Mouse (Mus musculus): ENCODE measurements around the gene Gpr18. TPM values are rescaled to one million over a fixed set of nuclear protein-coding genes. Genes with fewer than 3 reads are reported as not detected.

The Gpr18 gene
- polyA plus RNA-seq, 1 experiment, result not detected

DNA sequence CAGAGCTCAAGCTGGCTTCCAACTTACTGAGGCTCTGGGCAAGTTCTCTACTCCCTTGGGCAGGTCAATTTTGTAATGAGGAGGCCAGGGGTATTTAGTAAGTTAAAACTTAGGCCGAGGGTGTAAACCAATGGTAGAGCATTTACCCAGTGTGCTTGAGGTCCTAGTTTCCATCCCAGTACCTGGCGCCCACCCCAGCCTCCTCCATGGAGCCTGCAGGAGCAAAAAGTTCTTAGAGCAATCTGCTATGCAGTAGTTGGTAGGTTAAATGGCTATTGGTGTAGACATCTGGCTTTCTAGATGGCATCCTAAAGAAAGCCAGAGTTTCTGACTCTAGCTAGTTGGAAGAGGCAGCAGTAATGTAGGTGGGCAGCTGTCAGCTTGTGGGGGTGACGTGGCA, 33.9 kb upstream of the Gpr18 start:
- TF ChIP-seq CTCF (IDR thresholded peaks at IDR 0.05; ENCODE audit: borderline replicate concordance, extremely low read depth, insufficient read depth, insufficient read length) (no peak), POLR2A (IDR thresholded peaks at IDR 0.05; ENCODE audit: borderline replicate concordance, extremely low read depth, insufficient read depth, insufficient read length, poor library complexity, severe bottlenecking) (no peak)
- DNase-seq (ENCODE audit: low read depth), result no peak

DNA sequence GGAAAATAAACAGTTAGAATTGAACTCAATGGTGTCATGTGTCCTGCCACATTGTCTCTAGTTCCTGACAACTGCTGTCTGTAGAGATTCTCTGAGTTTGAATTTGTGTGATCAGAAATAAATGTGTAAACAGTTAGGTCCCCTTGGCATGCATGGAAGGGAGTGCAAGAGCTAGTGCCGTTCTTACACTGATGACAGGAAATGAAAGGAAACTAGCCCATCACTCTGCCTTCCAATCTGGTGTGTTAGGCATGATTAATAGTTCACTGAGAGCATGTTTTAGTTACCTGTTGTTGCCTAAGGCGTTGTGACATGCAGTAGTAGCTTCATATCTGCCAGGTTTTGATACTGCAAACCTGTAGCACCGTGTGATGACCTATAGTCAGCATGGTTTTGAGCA, 32.4 kb upstream of the Gpr18 start:
- TF ChIP-seq POLR2A (IDR thresholded peaks at IDR 0.05; ENCODE audit: borderline replicate concordance, extremely low read depth, insufficient read depth, insufficient read length, poor library complexity, severe bottlenecking), result no peak
- no peak for TF ChIP-seq CTCF (IDR thresholded peaks at IDR 0.05; ENCODE audit: borderline replicate concordance, extremely low read depth, insufficient read depth, insufficient read length)
- DNase-seq (ENCODE audit: low read depth), result no peak

DNA sequence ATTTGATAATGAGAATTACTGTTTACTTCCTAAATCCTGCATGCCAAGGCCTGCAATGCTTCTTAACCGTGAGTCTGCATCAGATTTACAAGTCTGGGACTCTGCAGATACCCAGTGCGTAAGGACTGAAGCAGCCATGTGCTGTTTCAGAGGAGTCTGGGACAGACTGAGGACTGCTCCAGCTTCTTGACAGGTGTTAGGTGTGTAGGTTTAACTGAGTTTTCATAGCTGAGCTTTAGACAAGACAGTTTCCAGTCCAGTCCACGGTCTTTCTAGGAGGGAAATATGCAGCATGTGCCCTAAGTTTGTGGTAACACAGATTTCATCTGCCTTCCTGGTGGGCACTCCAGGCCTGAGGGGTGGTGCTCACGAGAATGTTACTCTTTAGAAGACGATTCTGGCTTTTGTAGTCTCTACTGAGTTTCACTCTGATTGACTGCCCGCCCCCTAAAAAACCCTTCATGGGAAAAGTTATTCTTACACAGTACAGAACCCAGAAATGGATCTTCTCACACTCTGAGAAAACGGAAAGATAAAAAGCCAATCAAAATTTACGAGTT, 31.7 kb upstream of the Gpr18 start:
- no peak for DNase-seq (ENCODE audit: low read depth)
- TF ChIP-seq POLR2A (IDR thresholded peaks at IDR 0.05; ENCODE audit: borderline replicate concordance, extremely low read depth, insufficient read depth, insufficient read length, poor library complexity, severe bottlenecking) (no peak), CTCF (IDR thresholded peaks at IDR 0.05; ENCODE audit: borderline replicate concordance, extremely low read depth, insufficient read depth, insufficient read length) (no peak)

GRCm38 (mm10) chr14:121946728-121947127, 31.1 kb upstream of the Gpr18 start:
- no peak for DNase-seq (ENCODE audit: low read depth)
- TF ChIP-seq POLR2A (IDR thresholded peaks at IDR 0.05; ENCODE audit: borderline replicate concordance, extremely low read depth, insufficient read depth, insufficient read length, poor library complexity, severe bottlenecking), result no peak

DNA sequence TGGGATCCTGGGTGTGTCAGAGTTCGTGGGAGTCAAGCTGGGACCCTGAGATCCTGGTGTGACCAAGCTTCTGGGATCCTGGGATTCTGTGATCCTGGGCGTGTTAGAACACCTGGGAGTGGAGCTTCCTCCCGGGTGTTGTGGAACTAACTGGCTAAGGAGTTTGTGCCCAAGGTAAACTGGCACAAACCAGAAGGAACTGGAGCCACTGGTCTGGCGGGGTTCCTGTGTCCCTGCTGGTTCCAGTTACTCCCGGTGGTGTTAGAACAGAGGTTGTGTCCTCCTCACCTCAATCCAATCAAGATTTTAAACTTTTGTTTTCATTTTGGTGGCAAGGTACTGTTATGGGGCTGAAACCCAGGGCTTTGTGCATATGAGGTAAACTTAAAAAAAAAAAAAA, 30.6 kb upstream of the Gpr18 start:
- DNase-seq (ENCODE audit: low read depth), result no peak
- TF ChIP-seq CTCF (IDR thresholded peaks at IDR 0.05; ENCODE audit: borderline replicate concordance, extremely low read depth, insufficient read depth, insufficient read length) (no peak), POLR2A (IDR thresholded peaks at IDR 0.05; ENCODE audit: borderline replicate concordance, extremely low read depth, insufficient read depth, insufficient read length, poor library complexity, severe bottlenecking) (no peak)

- no peak for DNase-seq (ENCODE audit: low read depth)
- TF ChIP-seq CTCF (IDR thresholded peaks at IDR 0.05; ENCODE audit: borderline replicate concordance, extremely low read depth, insufficient read depth, insufficient read length) (no peak), POLR2A (IDR thresholded peaks at IDR 0.05; ENCODE audit: borderline replicate concordance, extremely low read depth, insufficient read depth, insufficient read length, poor library complexity, severe bottlenecking) (no peak)
These were observed 24.0 kb upstream of the Gpr18 start for GRCm38 (mm10) chr14:121939582-121939981.

GRCm38 (mm10) chr14:121938256-121939191, 22.9 kb upstream of the Gpr18 start:
- no peak for DNase-seq (ENCODE audit: low read depth)
- TF ChIP-seq CTCF (IDR thresholded peaks at IDR 0.05; ENCODE audit: borderline replicate concordance, extremely low read depth, insufficient read depth, insufficient read length), result no peak
- no peak for TF ChIP-seq POLR2A (IDR thresholded peaks at IDR 0.05; ENCODE audit: borderline replicate concordance, extremely low read depth, insufficient read depth, insufficient read length, poor library complexity, severe bottlenecking)

- no peak for TF ChIP-seq CTCF (IDR thresholded peaks at IDR 0.05; ENCODE audit: borderline replicate concordance, extremely low read depth, insufficient read depth, insufficient read length)
- no peak for TF ChIP-seq POLR2A (IDR thresholded peaks at IDR 0.05; ENCODE audit: borderline replicate concordance, extremely low read depth, insufficient read depth, insufficient read length, poor library complexity, severe bottlenecking)
- DNase-seq (ENCODE audit: low read depth), result no peak
These were observed 22.1 kb upstream of the Gpr18 start for GRCm38 (mm10) chr14:121937601-121938255.

DNA sequence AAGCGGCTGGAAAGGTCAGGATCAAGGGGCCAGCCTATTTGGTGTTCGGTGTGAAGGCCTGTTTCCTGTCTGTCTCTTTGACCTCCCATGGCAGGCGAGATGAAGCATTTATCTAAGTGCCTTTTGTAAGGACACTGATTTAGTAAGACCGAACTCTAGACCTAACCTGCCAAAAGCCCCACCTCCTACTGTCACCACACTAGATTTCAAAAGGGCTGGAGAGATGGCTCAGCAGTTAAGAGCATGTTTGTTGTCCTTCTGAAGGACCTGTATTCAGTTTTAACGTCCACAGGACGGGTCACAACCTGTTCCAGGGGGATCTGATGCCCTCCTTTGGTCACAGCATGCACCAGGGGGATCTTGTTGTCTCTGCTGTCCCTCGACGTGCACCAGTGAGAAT, 21.3 kb upstream of the Gpr18 start:
- TF ChIP-seq POLR2A (IDR thresholded peaks at IDR 0.05; ENCODE audit: borderline replicate concordance, extremely low read depth, insufficient read depth, insufficient read length, poor library complexity, severe bottlenecking), result no peak
- TF ChIP-seq CTCF (IDR thresholded peaks at IDR 0.05; ENCODE audit: borderline replicate concordance, extremely low read depth, insufficient read depth, insufficient read length), result no peak
- no peak for DNase-seq (ENCODE audit: low read depth)

- DNase-seq (ENCODE audit: low read depth), result no peak
These were observed 20.8 kb upstream of the Gpr18 start for GRCm38 (mm10) chr14:121936356-121936755.

DNA sequence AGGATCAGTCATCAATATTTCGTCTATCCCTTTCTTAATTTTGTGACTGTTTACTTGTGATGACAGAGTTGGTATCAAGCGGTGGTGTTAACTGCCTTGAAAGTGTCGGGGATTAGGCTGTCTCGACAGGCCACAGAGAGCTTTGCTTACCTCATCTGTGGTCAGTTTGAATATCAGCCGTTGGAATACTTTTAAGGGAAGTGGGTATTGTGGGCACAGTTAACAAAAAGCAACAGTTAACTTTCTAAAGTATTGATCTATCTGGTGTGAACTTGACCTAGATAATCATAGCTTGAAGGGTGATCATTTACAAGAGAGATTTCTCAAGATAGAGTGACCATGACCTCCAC, 19.0 kb upstream of the Gpr18 start:
- no peak for DNase-seq (ENCODE audit: low read depth)
- TF ChIP-seq POLR2A (IDR thresholded peaks at IDR 0.05; ENCODE audit: borderline replicate concordance, extremely low read depth, insufficient read depth, insufficient read length, poor library complexity, severe bottlenecking) (no peak), CTCF (IDR thresholded peaks at IDR 0.05; ENCODE audit: borderline replicate concordance, extremely low read depth, insufficient read depth, insufficient read length) (no peak)

More at GRCm38 (mm10) chr14:121936356-121936755, 20.8 kb upstream of the Gpr18 start:
- TF ChIP-seq POLR2A (IDR thresholded peaks at IDR 0.05; ENCODE audit: borderline replicate concordance, extremely low read depth, insufficient read depth, insufficient read length, poor library complexity, severe bottlenecking) (no peak), CTCF (IDR thresholded peaks at IDR 0.05; ENCODE audit: borderline replicate concordance, extremely low read depth, insufficient read depth, insufficient read length) (no peak)

Data from brain, embryonic 14.5 days (tissue).